Mouse (Mus musculus) G1E (cell line): ENCODE results near the gene Clint1.

Experiments used
- CTCF ChIP-seq: IDR thresholded peaks from 2 replicates; pipeline ENCODE4 v1.5.1; 2012; ENCODE audit warnings: low read depth, low read length, inconsistent platforms, mixed read lengths
- GATA1 ChIP-seq: IDR thresholded peaks from 2 replicates; pipeline ENCODE4 v1.6.1; 2012; ENCODE audit warnings: borderline replicate concordance, low read length, inconsistent platforms, mixed read lengths

GRCm38 (mm10) chr11:45918836-45919235, 67.0 kb downstream of the Clint1 start:
- TF ChIP-seq CTCF (no peak), GATA1 (no peak)
